Mouse (Mus musculus): ENCODE results near the gene Mansc1. TPM values are rescaled to one million over a fixed set of nuclear protein-coding genes. Genes with fewer than 3 reads are reported as not detected.

Gene Mansc1
- polyA plus RNA-seq, 1 experiment from 2014 or later, result 0.53 TPM

- no peaks in the 10 kb centered on the region for H3K9me3 ChIP-seq (ENCODE audit: control insufficient read depth, low read length)
- no peak for ATAC-seq (replicated peaks; ENCODE audit: low FRiP score)
- H3K27ac ChIP-seq (ENCODE audit: low read depth, low read length), result no peak overlapping the region
- H3K4me3 ChIP-seq (ENCODE audit: low read depth, low read length), result no peak overlapping the region
- DNase-seq (ENCODE audit: low spot score), result no peak
- H3K27me3 ChIP-seq (ENCODE audit: control insufficient read depth, insufficient read depth, low read length), result no peaks in the 10 kb centered on the region
- no peaks in the 10 kb centered on the region for H3K4me1 ChIP-seq (replicated peaks; ENCODE audit: control insufficient read depth, insufficient read depth, low read length)
- H3K36me3 ChIP-seq (ENCODE audit: control insufficient read depth, insufficient read depth, low read length), result no peaks in the 10 kb centered on the region
- H3K4me2 ChIP-seq (ENCODE audit: low read depth, low read length, severe bottlenecking), result no peak overlapping the region
- 92% methylated on average over 1 of the region's 1 CpGs for WGBS
- no peak overlapping the region for H3K9ac ChIP-seq (ENCODE audit: low read length)
These were observed 33.0 kb downstream of the Mansc1 start for GRCm38 (mm10) chr6:134599239-134599638.

GRCm38 (mm10) chr6:134597651-134598229 lies 34.5 kb downstream of the Mansc1 start:
- Histone ChIP-seq H3K4me2 (ENCODE audit: low read depth, low read length, severe bottlenecking) (no peak overlapping the region), H3K36me3 (ENCODE audit: control insufficient read depth, insufficient read depth, low read length) (no peaks in the 10 kb centered on the region), H3K27me3 (ENCODE audit: control insufficient read depth, insufficient read depth, low read length) (no peaks in the 10 kb centered on the region), H3K9ac (ENCODE audit: low read length) (no peak overlapping the region), H3K27ac (ENCODE audit: low read depth, low read length) (no peak overlapping the region), H3K9me3 (ENCODE audit: control insufficient read depth, low read length) (no peaks in the 10 kb centered on the region), H3K4me3 (ENCODE audit: low read depth, low read length) (no peak overlapping the region), H3K4me1 (replicated peaks; ENCODE audit: control insufficient read depth, insufficient read depth, low read length) (no peaks in the 10 kb centered on the region)
- no peak for DNase-seq (ENCODE audit: low spot score)
- 89% methylated on average over 6 of the region's 6 CpGs for WGBS
- ATAC-seq (replicated peaks; ENCODE audit: low FRiP score), result no peak

GRCm38 (mm10) chr6:134594569-134595442 lies 37.5 kb downstream of the Mansc1 start:
- WGBS, result 90% methylated on average over 21 of the region's 21 CpGs
- ATAC-seq (replicated peaks; ENCODE audit: low FRiP score) (no peak), DNase-seq (ENCODE audit: low spot score) (no peak)
- no peaks in the 10 kb centered on the region for H3K4me1 ChIP-seq (replicated peaks; ENCODE audit: control insufficient read depth, insufficient read depth, low read length)
- no peak overlapping the region for H3K4me3 ChIP-seq (ENCODE audit: low read depth, low read length)
- no peaks in the 10 kb centered on the region for H3K27me3 ChIP-seq (ENCODE audit: control insufficient read depth, insufficient read depth, low read length)
- no peak overlapping the region for H3K9ac ChIP-seq (ENCODE audit: low read length)
- H3K4me2 ChIP-seq (ENCODE audit: low read depth, low read length, severe bottlenecking), result no peak overlapping the region
- no peaks in the 10 kb centered on the region for H3K9me3 ChIP-seq (ENCODE audit: control insufficient read depth, low read length)
- H3K36me3 ChIP-seq (ENCODE audit: control insufficient read depth, insufficient read depth, low read length), result no peaks in the 10 kb centered on the region
- no peak overlapping the region for H3K27ac ChIP-seq (ENCODE audit: low read depth, low read length)

- H3K27me3 ChIP-seq (ENCODE audit: control insufficient read depth, insufficient read depth, low read length), result no peaks in the 10 kb centered on the region
- DNase-seq (ENCODE audit: low spot score), result no peak
- H3K4me2 ChIP-seq (ENCODE audit: low read depth, low read length, severe bottlenecking), result no peak overlapping the region
- H3K36me3 ChIP-seq (ENCODE audit: control insufficient read depth, insufficient read depth, low read length), result no peaks in the 10 kb centered on the region
- WGBS, result 86% methylated on average over 2 of the region's 2 CpGs
- no peaks in the 10 kb centered on the region for H3K4me1 ChIP-seq (replicated peaks; ENCODE audit: control insufficient read depth, insufficient read depth, low read length)
- ATAC-seq (replicated peaks; ENCODE audit: low FRiP score), result no peak
- H3K9ac ChIP-seq (ENCODE audit: low read length), result no peak overlapping the region
- H3K27ac ChIP-seq (ENCODE audit: low read depth, low read length), result no peak overlapping the region
- no peak overlapping the region for H3K4me3 ChIP-seq (ENCODE audit: low read depth, low read length)
- no peaks in the 10 kb centered on the region for H3K9me3 ChIP-seq (ENCODE audit: control insufficient read depth, low read length)
These were observed 40.7 kb downstream of the Mansc1 start for GRCm38 (mm10) chr6:134591614-134592013.

- no peaks in the 10 kb centered on the region for H3K9me3 ChIP-seq (ENCODE audit: control insufficient read depth, low read length)
- no peaks in the 10 kb centered on the region for H3K27me3 ChIP-seq (ENCODE audit: control insufficient read depth, insufficient read depth, low read length)
- DNase-seq (ENCODE audit: low spot score) (no peak), ATAC-seq (replicated peaks; ENCODE audit: low FRiP score) (no peak)
- no peak overlapping the region for H3K9ac ChIP-seq (ENCODE audit: low read length)
- no peak overlapping the region for H3K27ac ChIP-seq (ENCODE audit: low read depth, low read length)
- no peaks in the 10 kb centered on the region for H3K4me1 ChIP-seq (replicated peaks; ENCODE audit: control insufficient read depth, insufficient read depth, low read length)
- H3K4me3 ChIP-seq (ENCODE audit: low read depth, low read length), result no peak overlapping the region
- 80% methylated on average over 5 of the region's 5 CpGs for WGBS
- no peaks in the 10 kb centered on the region for H3K36me3 ChIP-seq (ENCODE audit: control insufficient read depth, insufficient read depth, low read length)
- H3K4me2 ChIP-seq (ENCODE audit: low read depth, low read length, severe bottlenecking), result no peak overlapping the region
These were observed 46.0 kb downstream of the Mansc1 start for GRCm38 (mm10) chr6:134586241-134586640.

GRCm38 (mm10) chr6:134584616-134585015 lies 47.7 kb downstream of the Mansc1 start:
- no peaks in the 10 kb centered on the region for H3K27me3 ChIP-seq (ENCODE audit: control insufficient read depth, insufficient read depth, low read length)
- DNase-seq (ENCODE audit: low spot score), result no peak
- H3K4me2 ChIP-seq (ENCODE audit: low read depth, low read length, severe bottlenecking), result no peak overlapping the region
- H3K36me3 ChIP-seq (ENCODE audit: control insufficient read depth, insufficient read depth, low read length), result no peaks in the 10 kb centered on the region
- ATAC-seq (replicated peaks; ENCODE audit: low FRiP score), result no peak
- no peak overlapping the region for H3K4me3 ChIP-seq (ENCODE audit: low read depth, low read length)
- H3K27ac ChIP-seq (ENCODE audit: low read depth, low read length), result no peak overlapping the region
- H3K4me1 ChIP-seq (replicated peaks; ENCODE audit: control insufficient read depth, insufficient read depth, low read length), result no peaks in the 10 kb centered on the region
- 99% methylated on average over 2 of the region's 2 CpGs for WGBS
- no peak overlapping the region for H3K9ac ChIP-seq (ENCODE audit: low read length)
- H3K9me3 ChIP-seq (ENCODE audit: control insufficient read depth, low read length), result no peaks in the 10 kb centered on the region

GRCm38 (mm10) chr6:134582110-134582509 lies 50.2 kb downstream of the Mansc1 start:
- no peak overlapping the region for H3K9ac ChIP-seq (ENCODE audit: low read length)
- no peak overlapping the region for H3K27ac ChIP-seq (ENCODE audit: low read depth, low read length)
- no peaks in the 10 kb centered on the region for H3K36me3 ChIP-seq (ENCODE audit: control insufficient read depth, insufficient read depth, low read length)
- H3K4me3 ChIP-seq (ENCODE audit: low read depth, low read length), result no peak overlapping the region
- no peaks in the 10 kb centered on the region for H3K27me3 ChIP-seq (ENCODE audit: control insufficient read depth, insufficient read depth, low read length)
- H3K4me2 ChIP-seq (ENCODE audit: low read depth, low read length, severe bottlenecking), result no peak overlapping the region
- H3K4me1 ChIP-seq (replicated peaks; ENCODE audit: control insufficient read depth, insufficient read depth, low read length), result no peaks in the 10 kb centered on the region
- H3K9me3 ChIP-seq (ENCODE audit: control insufficient read depth, low read length), result no peaks in the 10 kb centered on the region
- no peak for DNase-seq (ENCODE audit: low spot score)
- no peak for ATAC-seq (replicated peaks; ENCODE audit: low FRiP score)
- 70% methylated on average over 5 of the region's 5 CpGs for WGBS

- no peak for DNase-seq (ENCODE audit: low spot score)
- Histone ChIP-seq H3K4me3 (ENCODE audit: low read depth, low read length) (no peak overlapping the region), H3K4me1 (replicated peaks; ENCODE audit: control insufficient read depth, insufficient read depth, low read length) (no peaks in the 10 kb centered on the region), H3K9me3 (ENCODE audit: control insufficient read depth, low read length) (no peaks in the 10 kb centered on the region), H3K9ac (ENCODE audit: low read length) (no peak overlapping the region), H3K4me2 (ENCODE audit: low read depth, low read length, severe bottlenecking) (no peak overlapping the region), H3K27ac (ENCODE audit: low read depth, low read length) (no peak overlapping the region), H3K36me3 (ENCODE audit: control insufficient read depth, insufficient read depth, low read length) (no peaks in the 10 kb centered on the region), H3K27me3 (ENCODE audit: control insufficient read depth, insufficient read depth, low read length) (no peaks in the 10 kb centered on the region)
- ATAC-seq (replicated peaks; ENCODE audit: low FRiP score), result no peak
- 92% methylated on average over 4 of the region's 4 CpGs for WGBS
These were observed 52.8 kb downstream of the Mansc1 start for GRCm38 (mm10) chr6:134579506-134579905.

- no peak for ATAC-seq (replicated peaks; ENCODE audit: low FRiP score)
- WGBS, result 65% methylated on average over 6 of the region's 6 CpGs
These were observed 54.2 kb downstream of the Mansc1 start for GRCm38 (mm10) chr6:134578039-134578438.

More at GRCm38 (mm10) chr6:134578039-134578438, 54.2 kb downstream of the Mansc1 start:
- Histone ChIP-seq H3K4me3 (ENCODE audit: low read depth, low read length) (no peak overlapping the region), H3K27me3 (ENCODE audit: control insufficient read depth, insufficient read depth, low read length) (no peaks in the 10 kb centered on the region), H3K4me2 (ENCODE audit: low read depth, low read length, severe bottlenecking) (no peak overlapping the region), H3K27ac (ENCODE audit: low read depth, low read length) (no peak overlapping the region), H3K4me1 (replicated peaks; ENCODE audit: control insufficient read depth, insufficient read depth, low read length) (no peaks in the 10 kb centered on the region), H3K9ac (ENCODE audit: low read length) (no peak overlapping the region), H3K9me3 (ENCODE audit: control insufficient read depth, low read length) (no peaks in the 10 kb centered on the region), H3K36me3 (ENCODE audit: control insufficient read depth, insufficient read depth, low read length) (no peaks in the 10 kb centered on the region)
- no peak for DNase-seq (ENCODE audit: low spot score)
